In genomic region chr6:116383582-116383981, GRCm38 (mm10) we compare ENCODE assay signal across 15 mouse cellular contexts. TPM values are rescaled to one million over a fixed set of nuclear protein-coding genes. Genes with fewer than 3 reads are reported as not detected.
A peak's percentile ranks its signal among the peaks of the same experiment; 100 is the strongest.
DNase-seq lines count a peak whose midpoint lies in the region; ATAC-seq and TF ChIP-seq lines count a peak whose summit lies in the region.
"Had no signal": no experiment of that assay in that cellular context is flagged by ENCODE, and none has a peak within 500 bp of the region (broad histone marks: within the 10 kb centered on the region; RNA-seq: fewer than 3 reads in every experiment).

No protein-coding gene starts in this region.

- H3K9ac ChIP-seq in lung, embryonic 14.5 days: no peak overlapping the region
- no peak overlapping the region for H3K9ac ChIP-seq in lung, postnatal 0 days (replicated peaks; ENCODE audit: low read depth)
- H3K9ac ChIP-seq: intestine, embryonic 15.5 days; limb, embryonic 13.5 days; lung, embryonic 15.5 days had no signal

- peak overlapping the region; percentile 49 for H3K4me3 ChIP-seq in gastrocnemius, adult 2 months
- no peak overlapping the region for H3K4me3 ChIP-seq in lung, embryonic 14.5 days (ENCODE audit: low read depth, low read length)
- H3K4me3 ChIP-seq in lung, postnatal 0 days (ENCODE audit: low read depth, low read length): no peak overlapping the region
- no peak overlapping the region for H3K4me3 ChIP-seq in cortical plate, adult 2 months (ENCODE audit: insufficient read depth, low read length)
- H3K4me3 ChIP-seq: heart, adult 2 months; intestine, embryonic 15.5 days; limb, embryonic 13.5 days; lung, embryonic 15.5 days had no signal

- no peaks in the 10 kb centered on the region for H3K27me3 ChIP-seq in lung, embryonic 14.5 days (ENCODE audit: insufficient read depth, low read length)
- no peaks in the 10 kb centered on the region for H3K27me3 ChIP-seq in lung, postnatal 0 days (replicated peaks; ENCODE audit: insufficient read depth, low read length)
- H3K27me3 ChIP-seq: intestine, embryonic 15.5 days; limb, embryonic 13.5 days; lung, embryonic 15.5 days had no signal

- no peak for TF ChIP-seq POLR2A in cortical plate, adult 2 months (IDR thresholded peaks at IDR 0.05; ENCODE audit: extremely low read depth, insufficient read depth, low read length)

- no peaks in the 10 kb centered on the region for H3K36me3 ChIP-seq in lung, embryonic 14.5 days (ENCODE audit: insufficient read depth)
- no peaks in the 10 kb centered on the region for H3K36me3 ChIP-seq in lung, postnatal 0 days (ENCODE audit: insufficient read depth, low read length)
- H3K36me3 ChIP-seq: intestine, embryonic 15.5 days; limb, embryonic 13.5 days; lung, embryonic 15.5 days had no signal

- no peaks in the 10 kb centered on the region for H3K9me3 ChIP-seq in lung, embryonic 14.5 days (ENCODE audit: low read depth, low read length)
- H3K9me3 ChIP-seq in lung, postnatal 0 days (ENCODE audit: low read length): no peaks in the 10 kb centered on the region
- H3K9me3 ChIP-seq: intestine, embryonic 15.5 days; limb, embryonic 13.5 days; lung, embryonic 15.5 days had no signal

- H3K27ac ChIP-seq in gastrocnemius, adult 2 months: peak overlapping the region; percentile 20; the same call in 1 of the 2 replicates
- H3K27ac ChIP-seq in lung, embryonic 14.5 days (ENCODE audit: low read depth): no peak overlapping the region
- no peak overlapping the region for H3K27ac ChIP-seq in lung, postnatal 0 days (ENCODE audit: low read length)
- H3K27ac ChIP-seq in cortical plate, adult 2 months (ENCODE audit: insufficient read depth, low read length): peak overlapping the region; percentile 53; the same call in 1 of the 2 replicates
- H3K27ac ChIP-seq: heart, adult 2 months; intestine, embryonic 15.5 days; limb, embryonic 13.5 days; lung, embryonic 15.5 days; stomach, postnatal 0 days had no signal

- no peak for TF ChIP-seq EP300 in lung, postnatal 0 days (IDR thresholded peaks at IDR 0.05)

- DNase-seq in gastrocnemius, adult 2 months: peak; percentile 38
- DNase-seq in gastrocnemius, postnatal 25 days: no peak
- peak; percentile 27 for DNase-seq in lung, embryonic 14.5 days
- no peak for DNase-seq in lung, postnatal 0 days (ENCODE audit: low spot score)
- DNase-seq in kidney, postnatal 10 days: peak; percentile 51
- no peak for DNase-seq in right cerebral cortex, postnatal 36 days (ENCODE audit: low spot score in 2 of 2)
- no peak for DNase-seq in c-Kit-positive CD71-positive TER-119-positive erythroid progenitor cells, embryonic 14.5 days (ENCODE audit: low spot score)
- DNase-seq: heart, adult 2 months; heart, postnatal 10 days; layer of hippocampus, postnatal 36 days had no signal

- H3K4me2 ChIP-seq in lung, embryonic 14.5 days: no peak overlapping the region
- no peak overlapping the region for H3K4me2 ChIP-seq in lung, postnatal 0 days (replicated peaks; ENCODE audit: low read depth, low read length)
- H3K4me2 ChIP-seq: intestine, embryonic 15.5 days; limb, embryonic 13.5 days; lung, embryonic 15.5 days had no signal

- WGBS in lung, embryonic 14.5 days: 80% methylated on average over 10 of the region's 10 CpGs
- 77% methylated on average over 10 of the region's 10 CpGs for WGBS in lung, postnatal 0 days

- ATAC-seq in lung, embryonic 14.5 days (ENCODE audit: insufficient read depth): no peak
- no peak for ATAC-seq in lung, postnatal 0 days
- ATAC-seq: intestine, embryonic 15.5 days had no signal

- TF ChIP-seq CTCF in gastrocnemius, adult 2 months (IDR thresholded peaks at IDR 0.05): no peak
- TF ChIP-seq CTCF in lung, embryonic 14.5 days (IDR thresholded peaks at IDR 0.05; ENCODE audit: low read depth): no peak
- no peak for TF ChIP-seq CTCF in lung, postnatal 0 days (IDR thresholded peaks at IDR 0.05)
- no peak for TF ChIP-seq CTCF in cortical plate, adult 2 months (IDR thresholded peaks at IDR 0.05; ENCODE audit: extremely low read depth, insufficient read depth, low read length)

- intact Hi-C loops in gastrocnemius, adult 2 months (cut with DNase I): no loop called here

- H3K4me1 ChIP-seq in lung, embryonic 14.5 days (ENCODE audit: insufficient read depth): no peaks in the 10 kb centered on the region
- no peaks in the 10 kb centered on the region for H3K4me1 ChIP-seq in lung, postnatal 0 days (ENCODE audit: insufficient read depth, low read depth, low read length)
- H3K4me1 ChIP-seq in cortical plate, adult 2 months (ENCODE audit: control insufficient read depth, insufficient read depth, low read length): peaks cover 4% of the 10 kb centered on the region

RNA-seq across cellular contexts. Expression of gene March8, which starts 45.8 kb away (rescaled TPM):
- total RNA-seq in gastrocnemius, adult 2 months (2021): 10 to 100 TPM; 26.8 to 31.1 TPM
- total RNA-seq in gastrocnemius, postnatal 25 days (2021): 10 to 100 TPM; 24.4 to 27.1 TPM
- 29.0 and 30.8 TPM in 2 replicates for polyA plus RNA-seq in lung, embryonic 14.5 days (2014; fragmentation: Nextera tagmentation; extraction: Ambion mirVana)
- 26.4 and 29.0 TPM in 2 replicates for polyA plus RNA-seq in lung, postnatal 0 days (2015; fragmentation: Nextera tagmentation; extraction: Ambion mirVana)
- 56.6 and 61.6 TPM in 2 replicates for polyA plus RNA-seq in cortical plate, adult 2 months (2012; rRNA removed)

Comparison
In these comparisons a context has a peak if more than half of its experiments do, and no peak if none do; other contexts are left out.
1. DNase-seq: peak in gastrocnemius, adult 2 months (single experiment), lung, embryonic 14.5 days (single experiment) and kidney, postnatal 10 days (single experiment); none in gastrocnemius, postnatal 25 days (single experiment), lung, postnatal 0 days (single experiment), right cerebral cortex, postnatal 36 days (0 of 2) and c-Kit-positive CD71-positive TER-119-positive erythroid progenitor cells, embryonic 14.5 days (single experiment).
2. H3K27ac ChIP-seq: peak in gastrocnemius, adult 2 months (single experiment) and cortical plate, adult 2 months (single experiment); none in lung, embryonic 14.5 days (single experiment) and lung, postnatal 0 days (single experiment).